Mouse (Mus musculus): Measurements from ENCODE around the gene Ppil1.
A peak's percentile ranks its signal among the peaks of the same experiment; 100 is the strongest.
"Not testable (repeated sequence)": the region's sequence is repeated elsewhere in the genome, so short reads cannot be mapped to it uniquely, and the experiment has no call there.

The Ppil1 gene

GRCm38 (mm10) chr17:29280422-29280821 is 16.4 kb upstream of the Ppil1 start:
- DNase-seq: no peak

- peak; percentile 52 to 63 for DNase-seq
Observed at GRCm38 (mm10) chr17:29273889-29274288, 9.9 kb upstream of the Ppil1 start.

- DNase-seq: no peak
Observed at GRCm38 (mm10) chr17:29273156-29273555, 9.2 kb upstream of the Ppil1 start.

GRCm38 (mm10) chr17:29270148-29270698 is 6.2 kb upstream of the Ppil1 start:
- no peak for DNase-seq

GRCm38 (mm10) chr17:29269349-29269706 is 5.3 kb upstream of the Ppil1 start:
- no peak for DNase-seq

GRCm38 (mm10) chr17:29268682-29269348 is 4.8 kb upstream of the Ppil1 start, which contains the start of gene BC004004:
Gene BC004004 (plus strand): TSS chr17:29268788.
- DNase-seq: peak; percentile 97 to 98

- peak in 1 of 2 experiments; percentile 41 for DNase-seq
Observed at GRCm38 (mm10) chr17:29267931-29268681, 4.1 kb upstream of the Ppil1 start.

GRCm38 (mm10) chr17:29267040-29267439 is 3.1 kb upstream of the Ppil1 start:
- DNase-seq: not testable (repeated sequence)

- DNase-seq: no peak
Observed at GRCm38 (mm10) chr17:29264760-29265159, 774 bp upstream of the Ppil1 start.

- no peak for DNase-seq
Observed at GRCm38 (mm10) chr17:29263417-29263816, 569 bp downstream of the Ppil1 start.

- DNase-seq: no peak
Observed at GRCm38 (mm10) chr17:29262259-29262649, 1.7 kb downstream of the Ppil1 start.

GRCm38 (mm10) chr17:29261603-29262258 is 2.3 kb downstream of the Ppil1 start:
- no peak for DNase-seq

GRCm38 (mm10) chr17:29260501-29260900 is 3.5 kb downstream of the Ppil1 start:
- no peak for DNase-seq

- peak; percentile 81 to 87 for DNase-seq
Observed at GRCm38 (mm10) chr17:29259489-29259888, 4.5 kb downstream of the Ppil1 start.

GRCm38 (mm10) chr17:29258921-29259320 is 5.1 kb downstream of the Ppil1 start:
- DNase-seq: no peak

- no peak for DNase-seq
Observed at GRCm38 (mm10) chr17:29258025-29258558, 5.9 kb downstream of the Ppil1 start.

- no peak for DNase-seq
Observed at GRCm38 (mm10) chr17:29257001-29257511, 6.9 kb downstream of the Ppil1 start.

GRCm38 (mm10) chr17:29256507-29256906 is 7.5 kb downstream of the Ppil1 start:
- DNase-seq: no peak

- DNase-seq: not testable (repeated sequence)
Observed at GRCm38 (mm10) chr17:29254784-29255183, 9.2 kb downstream of the Ppil1 start.

GRCm38 (mm10) chr17:29253684-29254083 is 10.3 kb downstream of the Ppil1 start:
- no peak for DNase-seq

- DNase-seq: no peak
Observed at GRCm38 (mm10) chr17:29253236-29253635, 10.8 kb downstream of the Ppil1 start.

- peak; percentile 86 to 92 for DNase-seq
Observed at GRCm38 (mm10) chr17:29251608-29252390, 12.2 kb downstream of the Ppil1 start.
